Mouse (Mus musculus) T-helper 1 cell (primary cell): ENCODE measurements around the gene Epop.

Source experiments
- in situ Hi-C: fragments of 300-600 bp; cut with MboI, MseI; formaldehyde crosslinking; loops from one replicate; pipeline ENCODE4 v1.15.1; 2025; ENCODE audit warnings: high pct_unique_total_duplicates

Gene Epop

DNA sequence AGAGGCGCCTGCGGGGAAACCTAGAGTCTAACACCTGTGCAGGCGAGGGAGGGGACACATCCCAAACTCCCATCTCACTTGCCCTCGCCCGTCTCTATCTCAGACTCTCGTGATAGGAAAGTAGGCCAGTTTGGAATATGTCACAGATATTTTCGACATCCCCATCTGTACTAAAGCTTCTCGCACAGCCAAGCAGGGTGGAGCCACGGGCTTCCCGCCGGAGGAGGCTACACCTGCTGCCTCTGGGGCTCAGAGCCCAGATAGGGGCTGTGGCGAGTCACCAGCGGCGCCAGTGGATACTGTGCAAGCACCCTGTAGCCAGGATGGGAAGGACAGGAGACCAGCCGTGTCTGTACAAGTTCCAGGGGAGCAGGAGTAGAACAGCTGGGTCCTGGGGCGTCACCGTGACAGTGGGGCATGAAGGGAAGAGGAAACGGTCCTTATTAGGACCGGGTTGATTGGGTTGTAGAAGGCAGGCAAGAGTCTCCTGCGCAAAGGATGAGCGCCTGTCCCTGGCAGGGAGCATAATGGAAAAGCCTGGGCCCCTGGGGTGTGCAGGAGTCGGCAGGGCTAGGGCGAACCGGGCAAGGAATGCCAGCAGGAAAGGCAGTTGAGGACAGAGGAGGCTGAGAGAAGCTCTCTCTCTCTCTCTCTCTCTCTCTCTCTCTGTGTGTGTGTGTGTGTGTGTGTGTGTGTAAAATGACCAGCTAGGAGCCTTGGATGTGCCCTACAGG, 39.1 kb downstream of the Epop start:
- in situ Hi-C loops = no loop called here

DNA sequence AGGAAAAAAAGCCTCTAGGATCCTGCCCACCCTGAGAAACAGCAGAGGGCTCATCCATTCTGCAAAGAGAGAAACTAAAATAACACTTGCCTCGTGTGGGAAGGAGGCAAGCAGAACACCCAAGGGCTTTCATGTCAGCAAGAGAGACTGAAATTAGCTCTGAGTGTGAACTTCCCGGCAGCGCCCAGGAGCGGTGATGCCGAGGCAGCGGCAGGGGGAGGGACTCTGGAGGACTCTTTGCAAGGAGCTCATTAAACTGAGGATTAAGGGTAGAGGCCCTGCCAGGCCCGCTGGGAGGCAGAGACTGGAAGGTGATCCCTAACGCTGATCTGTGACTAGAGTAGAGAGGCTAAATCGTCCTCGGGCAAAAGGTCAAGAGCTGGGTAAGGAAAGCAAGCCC, 40.3 kb downstream of the Epop start:
- in situ Hi-C loops = no loop called here

- in situ Hi-C loops = no loop called here
Observed at GRCm38 (mm10) chr11:97585932-97586331, 43.6 kb downstream of the Epop start.

- in situ Hi-C loops = loop anchor here (5.0 kb wide), 1 partner anchor 97 kb away; no protein-coding TSS in a partner anchor
Observed at GRCm38 (mm10) chr11:97584476-97584875, 45.0 kb downstream of the Epop start.

- in situ Hi-C loops = no loop called here
Observed at GRCm38 (mm10) chr11:97579088-97579857, 50.2 kb downstream of the Epop start.

- in situ Hi-C loops = no loop called here
Observed at GRCm38 (mm10) chr11:97578286-97578685, 51.2 kb downstream of the Epop start.
